Comparison of ENCODE assay signal across 8 mouse cellular contexts in genomic region chr7:96769784-96770183, GRCm38 (mm10).
DNase-seq lines count a peak whose midpoint lies in the region; ATAC-seq lines count a peak whose summit lies in the region.

No protein-coding gene starts in this region.

- ATAC-seq in cerebellum, adult (ENCODE audit: insufficient number of reproducible peaks, low FRiP score, low TSS enrichment): no peak

- DNase-seq in kidney, adult 18-20 months: peak; percentile 22
- DNase-seq in kidney, postnatal 14 days: no peak
- DNase-seq in ES-CJ7 (ENCODE audit: low read depth, low spot score): peak; percentile 69
- peak; percentile 40 for DNase-seq in c-Kit-positive CD71-positive TER-119-positive erythroid progenitor cells, embryonic 14.5 days (ENCODE audit: low spot score)
- DNase-seq in spleen, postnatal 10 days (ENCODE audit: low spot score in 2 of 2): peak; percentile 50 to 75
- DNase-seq in layer of hippocampus, adult 9-10 months (ENCODE audit: low spot score): no peak
- no peak for DNase-seq in layer of hippocampus, adult 11-12 months (ENCODE audit: low spot score)

Comparison
In these comparisons a context has a peak if more than half of its experiments do, and no peak if none do; other contexts are left out.
1. DNase-seq: peak in kidney, adult 18-20 months (single experiment), ES-CJ7 (single experiment), c-Kit-positive CD71-positive TER-119-positive erythroid progenitor cells, embryonic 14.5 days (single experiment) and spleen, postnatal 10 days (2 of 2); none in kidney, postnatal 14 days (single experiment), layer of hippocampus, adult 9-10 months (single experiment) and layer of hippocampus, adult 11-12 months (single experiment).